Mouse (Mus musculus) myocyte (in vitro differentiated cells): Measurements from ENCODE around the gene Gpr31b.
"Not testable (repeated sequence)": the region's sequence is repeated elsewhere in the genome, so short reads cannot be mapped to it uniquely, and the experiment has no call there.

Experiments used
- E2F4 ChIP-seq: IDR thresholded peaks from one replicate; pipeline ENCODE4 v1.6.1; 2011; ENCODE audit warnings: mild to moderate bottlenecking, control low read depth, moderate library complexity; ENCODE audit not compliant: insufficient read depth
- TCF12 ChIP-seq: IDR thresholded peaks from one replicate; pipeline ENCODE4 v1.6.1; 2011; ENCODE audit warnings: mild to moderate bottlenecking, control low read depth; ENCODE audit not compliant: poor library complexity, insufficient read depth, severe bottlenecking

GRCm38 (mm10) chr17:13036627-13037192, 15.4 kb downstream of the Gpr31b start:
- TF ChIP-seq E2F4, TCF12: not testable (repeated sequence)
